Mouse (Mus musculus) lung, postnatal 0 days (tissue): Measurements from ENCODE around the gene Fars2.

Experiments
- CTCF ChIP-seq: IDR thresholded peaks from 2 replicates; pipeline ENCODE4 v1.5.1; 2016; ENCODE audit warnings: antibody characterized with exemption, mild to moderate bottlenecking
- EP300 ChIP-seq: IDR thresholded peaks from 2 replicates; pipeline ENCODE4 v1.6.1; 2016; ENCODE audit warnings: antibody characterized with exemption, mild to moderate bottlenecking, control low read depth

- TF ChIP-seq CTCF = no peak
- TF ChIP-seq EP300 = no peak
Observed at GRCm38 (mm10) chr13:36766801-36767200, 649.6 kb downstream of the Fars2 start.
